Mouse (Mus musculus): ENCODE results near the gene Phka1.

DNA sequence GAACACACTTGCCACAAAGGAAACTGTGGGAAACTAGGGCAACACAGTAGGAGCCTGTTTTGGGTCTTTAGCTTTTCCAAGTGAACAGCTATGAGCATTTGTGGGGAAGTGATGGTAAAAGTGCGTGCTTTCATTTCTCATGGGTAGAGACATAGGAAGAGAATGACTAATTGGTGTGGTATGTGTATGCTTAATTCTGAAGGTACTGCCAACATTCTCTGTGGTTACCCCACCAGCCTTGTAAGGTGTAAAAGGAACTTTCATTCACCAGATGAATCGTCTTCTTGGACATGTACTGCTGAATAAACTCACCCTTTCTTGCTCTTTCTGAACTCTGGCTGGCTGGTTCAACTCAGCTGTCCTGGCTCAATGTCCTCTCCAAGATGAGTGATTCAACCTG is 22.6 kb upstream of the Phka1 start:
- TF ChIP-seq CTCF (IDR thresholded peaks at IDR 0.05; ENCODE audit: low read depth) (no peak), EP300 (IDR thresholded peaks at IDR 0.05; ENCODE audit: low read depth) (no peak)
